Mouse (Mus musculus): ENCODE data around the gene Cerk. TPM values are rescaled to one million over a fixed set of nuclear protein-coding genes. Genes with fewer than 3 reads are reported as not detected.
"Not testable (repeated sequence)": the region's sequence is repeated elsewhere in the genome, so short reads cannot be mapped to it uniquely, and the experiment has no call there.

The Cerk gene
- polyA plus RNA-seq, 1 experiment: 26.1 TPM

DNA sequence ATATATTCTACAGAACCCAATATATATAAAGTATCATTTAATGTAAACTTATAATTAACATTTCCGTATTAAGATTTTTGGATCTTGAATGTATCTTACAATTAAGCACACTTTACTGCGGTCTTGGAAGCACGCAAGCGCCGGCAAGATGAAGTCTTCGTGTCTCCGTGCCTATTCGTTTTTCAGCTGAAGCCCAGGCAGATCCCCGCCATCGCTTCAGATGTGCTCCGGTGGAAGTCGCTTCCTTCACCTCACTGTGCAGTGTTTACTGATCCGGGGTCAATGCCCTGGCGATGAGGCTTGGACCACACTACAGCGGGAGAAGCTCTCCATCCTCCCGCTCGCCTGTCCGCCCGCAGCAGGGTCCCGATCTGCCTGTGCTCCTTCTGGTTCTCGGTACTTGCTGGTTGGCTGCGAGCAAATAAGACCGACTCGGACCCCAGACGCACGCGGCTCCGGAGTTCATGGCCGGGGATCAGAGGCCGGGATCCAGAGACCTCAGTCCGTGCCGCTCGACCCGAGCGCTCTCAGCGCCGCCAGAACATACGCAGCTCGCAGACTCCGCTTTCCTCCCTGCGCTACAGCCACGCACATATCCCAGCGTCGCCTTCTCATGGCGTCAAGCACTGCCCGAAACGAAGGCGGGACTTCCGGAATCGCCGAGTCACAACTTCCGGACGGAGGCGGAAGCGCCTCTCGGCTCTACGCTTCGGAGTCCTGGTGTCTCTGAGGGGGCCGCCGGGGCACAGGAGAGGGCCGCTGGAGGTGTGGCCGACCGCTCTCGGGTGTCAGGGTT lies 28.0 kb upstream of the Cerk start, which contains the start of gene Tbc1d22a:
Gene Tbc1d22a, plus strand, starts transcription at position 707 of the 796 bp plus-strand sequence.
- WGBS: under 1% methylated on average over 64 of the region's 64 CpGs
- DNase-seq (ENCODE audit: low read depth, low spot score): peak; percentile 93

DNA sequence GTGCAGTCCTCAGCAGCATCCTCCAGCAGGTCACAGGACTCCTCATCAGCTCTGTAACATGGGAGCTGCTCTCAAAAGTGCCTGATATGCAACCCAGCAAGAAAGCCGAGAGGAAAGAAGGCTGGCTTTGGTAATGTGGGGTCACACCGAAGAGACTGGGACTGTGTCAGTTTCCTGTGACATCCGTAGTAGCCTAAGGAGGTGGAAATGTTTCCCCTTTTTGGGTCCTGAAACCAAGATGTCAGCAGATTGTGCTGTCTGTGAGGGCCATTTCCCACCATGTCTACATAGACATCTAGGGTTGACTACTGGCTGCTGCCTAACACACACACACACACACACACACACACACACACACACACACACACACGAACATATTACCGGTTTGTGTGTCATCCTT lies 26.3 kb upstream of the Cerk start:
- 89% methylated on average over 5 of the region's 5 CpGs for WGBS
- DNase-seq (ENCODE audit: low read depth, low spot score): not testable (repeated sequence)

DNA sequence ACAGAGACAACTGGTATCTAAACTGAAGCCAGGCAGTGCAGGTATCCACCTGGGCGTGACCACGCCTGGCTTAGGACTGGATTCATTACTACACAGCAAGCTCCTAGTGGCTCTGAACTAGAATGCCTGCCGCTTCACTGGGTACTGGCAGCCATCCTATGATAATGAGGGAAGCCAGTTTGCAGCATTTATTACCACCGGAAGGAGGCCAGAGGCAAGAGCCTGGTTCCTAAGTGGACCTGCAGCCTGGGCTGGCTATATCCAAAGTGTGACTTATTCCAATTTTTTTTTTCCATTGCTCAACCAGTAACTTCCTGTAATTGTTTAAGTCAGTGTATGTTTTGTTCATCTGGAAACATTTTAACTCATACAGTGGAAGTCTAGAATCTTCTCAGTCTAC lies 20.4 kb upstream of the Cerk start:
- 26% methylated on average over 4 of the region's 4 CpGs for whole genome bisulfite sequencing
- DNase-seq (ENCODE audit: low read depth, low spot score): no peak

DNA sequence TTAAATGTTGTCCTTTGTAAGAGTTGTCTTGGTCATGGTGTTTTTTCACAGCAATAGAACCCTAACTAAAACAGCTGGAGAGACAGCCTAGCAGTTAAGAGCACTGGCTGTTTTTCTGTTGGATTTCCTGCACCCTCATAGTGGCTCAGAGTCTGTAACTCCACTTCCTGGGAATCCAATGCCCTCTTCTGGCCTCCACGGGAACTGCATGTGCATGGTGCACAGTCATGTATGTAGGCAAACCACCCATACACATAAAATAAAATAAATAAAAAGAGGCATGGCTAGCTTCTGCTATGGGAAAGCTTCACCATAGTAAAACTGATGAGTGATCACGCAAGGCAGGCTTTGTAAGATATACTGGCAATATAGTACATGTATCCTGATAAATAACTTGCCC lies 19.4 kb upstream of the Cerk start:
- 66% methylated on average over 2 of the region's 2 CpGs for WGBS
- no peak for DNase-seq (ENCODE audit: low read depth, low spot score)

DNA sequence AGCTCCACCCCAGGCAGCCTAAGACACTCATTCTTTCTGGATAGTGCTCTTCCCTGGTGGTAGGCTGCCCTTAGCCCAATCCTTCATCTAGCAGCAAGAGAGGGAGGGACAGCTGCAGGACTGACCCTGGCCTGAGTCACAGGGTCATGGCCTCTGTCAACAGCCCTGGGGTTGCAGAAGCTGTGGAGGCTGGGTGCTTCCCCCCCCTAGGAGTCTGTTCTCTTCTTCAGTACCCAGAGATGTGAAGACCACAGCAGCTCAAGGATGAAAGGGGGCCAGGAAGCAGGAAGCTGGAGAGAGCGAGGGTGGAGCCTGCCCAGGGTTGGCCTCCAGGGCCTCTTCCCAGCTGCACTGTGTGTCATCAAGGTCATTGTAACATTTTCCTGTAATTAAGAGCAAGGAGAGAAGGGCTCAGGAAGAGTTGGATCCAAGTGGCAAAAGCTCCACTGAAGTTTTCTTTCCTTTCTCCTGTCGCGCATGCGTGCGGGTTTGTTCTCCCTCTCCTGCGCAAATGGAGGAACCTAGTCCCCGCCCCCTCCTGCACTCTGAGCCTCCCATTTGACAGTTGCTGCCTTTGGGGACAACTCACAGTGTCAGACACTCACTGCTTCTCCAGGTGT lies 18.1 kb upstream of the Cerk start:
- WGBS: 62% methylated on average over 7 of the region's 7 CpGs
- DNase-seq (ENCODE audit: low read depth, low spot score): no peak

DNA sequence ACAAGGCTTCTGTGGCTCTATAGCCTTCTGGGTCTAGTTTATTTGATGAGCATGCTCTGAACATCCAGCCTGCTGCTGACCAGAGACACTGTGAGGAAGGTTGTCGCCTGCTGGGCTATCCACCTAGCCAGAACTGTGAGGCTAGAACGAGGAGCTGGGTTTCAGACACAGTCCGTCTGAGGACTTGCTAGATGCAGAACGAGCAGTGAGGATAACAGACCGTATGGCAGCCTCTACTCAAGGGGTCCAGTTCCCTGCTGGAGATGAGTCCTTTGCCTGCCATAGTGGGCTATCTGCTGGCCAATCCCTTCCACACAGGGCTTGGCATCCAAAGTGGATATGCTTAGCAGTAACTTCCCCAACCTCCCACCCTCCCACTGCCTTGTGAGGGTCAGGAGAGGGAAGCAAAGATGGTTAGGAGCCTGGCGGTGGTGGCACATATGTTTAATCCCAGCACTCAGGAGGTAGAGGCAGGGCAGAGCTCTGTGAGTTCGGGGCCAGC lies 17.4 kb upstream of the Cerk start:
- DNase-seq (ENCODE audit: low read depth, low spot score): no peak
- WGBS: 86% methylated on average over 7 of the region's 7 CpGs

DNA sequence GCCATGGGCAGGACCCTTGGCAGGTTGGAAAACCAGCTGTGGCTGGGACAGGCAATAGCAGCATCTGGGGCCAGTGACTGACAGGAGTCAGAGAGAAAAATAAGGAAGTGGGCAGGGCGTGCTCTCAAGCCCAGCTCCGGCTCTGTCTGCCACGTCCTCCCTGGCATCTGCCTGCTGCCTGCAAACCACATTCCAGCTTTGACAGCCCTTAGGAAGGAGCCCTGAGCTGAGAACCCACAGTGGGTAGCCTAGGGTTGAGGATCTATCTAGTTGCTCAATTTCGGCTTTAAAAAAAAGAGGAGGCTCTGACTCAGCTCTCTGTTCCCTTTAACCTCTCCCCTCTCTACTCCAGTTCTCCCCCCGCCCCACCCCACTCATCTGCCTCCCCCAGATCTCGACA lies 16.7 kb upstream of the Cerk start:
- DNase-seq (ENCODE audit: low read depth, low spot score): no peak
- 15% methylated on average over 6 of the region's 6 CpGs for WGBS

DNA sequence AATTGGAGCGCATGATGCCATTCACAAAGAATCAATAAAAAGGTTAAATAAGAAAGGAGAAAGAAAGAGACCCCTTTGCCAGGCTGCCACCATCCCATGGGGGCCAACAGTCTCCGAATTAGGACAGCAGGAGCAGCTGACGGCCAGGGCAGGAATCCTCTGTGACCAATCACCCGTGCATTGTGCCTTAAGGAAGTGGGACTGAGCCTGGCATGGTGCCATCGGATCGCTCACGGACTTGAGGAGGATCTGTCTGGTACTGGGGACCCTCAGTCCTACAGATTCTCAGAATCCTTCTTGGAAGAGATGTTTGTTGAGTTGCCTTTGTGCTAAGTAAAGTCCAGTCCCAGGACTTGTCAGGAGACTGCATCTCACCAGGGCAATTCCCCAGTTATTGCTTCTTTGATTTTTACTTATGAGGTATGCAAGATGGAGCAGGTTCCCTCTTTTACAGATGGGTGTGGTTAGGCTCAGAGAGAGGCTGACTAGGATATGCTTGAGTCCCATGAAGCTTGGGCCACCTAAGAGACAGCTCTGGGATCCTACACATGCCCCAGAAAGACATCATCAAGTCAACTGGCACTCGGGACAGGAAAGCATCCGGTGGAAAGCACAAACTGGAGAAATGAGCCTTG lies 15.9 kb upstream of the Cerk start:
- 45% methylated on average over 9 of the region's 9 CpGs for WGBS
- no peak for DNase-seq (ENCODE audit: low read depth, low spot score)

DNA sequence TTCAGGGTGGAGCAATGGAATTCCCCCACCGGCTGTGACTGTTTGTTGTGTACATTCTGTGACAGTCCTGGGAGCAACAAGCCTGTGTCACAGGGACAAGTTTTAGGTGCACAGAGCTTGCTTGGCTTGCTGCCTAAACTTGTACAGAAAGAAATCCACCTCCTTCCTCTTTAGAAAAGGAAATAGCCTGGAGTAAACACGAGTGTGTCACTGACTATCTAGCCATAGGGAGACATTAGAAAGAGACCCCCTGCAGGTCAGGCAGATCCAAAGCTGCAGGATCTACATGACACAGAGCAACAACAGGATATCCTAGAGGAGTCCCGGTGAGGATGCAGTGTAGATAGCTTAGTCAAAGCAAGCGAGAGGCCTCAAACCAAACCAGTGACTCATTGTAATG lies 15.2 kb upstream of the Cerk start:
- DNase-seq (ENCODE audit: low read depth, low spot score): no peak
- WGBS: 37% methylated on average over 4 of the region's 4 CpGs

DNA sequence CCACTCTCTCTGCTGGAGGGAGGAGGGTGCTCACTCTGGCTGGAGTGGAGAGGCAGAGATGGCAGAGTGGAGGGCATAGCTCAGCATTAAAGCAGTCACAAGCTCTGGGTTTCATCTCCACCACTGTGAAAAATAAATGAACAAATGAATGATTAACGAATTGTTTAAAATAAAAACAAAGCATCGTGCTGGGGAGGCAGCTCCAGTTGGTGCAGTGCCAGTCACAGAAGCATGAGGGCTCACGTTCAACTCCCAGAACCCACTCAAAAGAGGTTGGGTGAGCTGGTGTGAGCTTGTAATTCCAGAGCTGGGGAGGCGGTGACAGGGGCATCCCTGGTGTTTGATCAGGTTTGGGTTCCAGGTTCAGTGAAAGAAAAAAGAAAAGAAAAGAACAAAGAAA lies 14.2 kb upstream of the Cerk start:
- DNase-seq (ENCODE audit: low read depth, low spot score): no peak
- 33% methylated on average over 4 of the region's 4 CpGs for WGBS

DNA sequence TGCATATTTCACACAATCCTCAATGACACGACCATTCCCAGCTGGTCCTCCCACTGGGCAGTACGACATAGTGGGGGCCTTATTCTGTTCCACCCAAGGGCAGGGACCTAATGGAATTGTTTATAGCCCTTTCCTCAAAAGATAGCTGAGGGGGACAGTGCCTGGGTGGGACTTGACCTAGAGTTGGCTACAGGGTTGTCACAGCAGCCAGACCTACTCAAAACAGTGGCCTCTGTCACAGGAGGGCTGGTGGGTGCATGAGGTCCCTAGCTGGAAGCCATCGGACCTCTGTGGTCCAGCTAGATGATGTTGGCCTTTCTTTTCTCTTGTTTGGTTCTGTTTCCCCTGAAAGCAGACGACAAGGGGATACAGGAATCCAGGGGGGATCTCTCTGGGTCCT lies 13.5 kb upstream of the Cerk start:
- DNase-seq (ENCODE audit: low read depth, low spot score): no peak
- WGBS: 74% methylated on average over 4 of the region's 4 CpGs

DNA sequence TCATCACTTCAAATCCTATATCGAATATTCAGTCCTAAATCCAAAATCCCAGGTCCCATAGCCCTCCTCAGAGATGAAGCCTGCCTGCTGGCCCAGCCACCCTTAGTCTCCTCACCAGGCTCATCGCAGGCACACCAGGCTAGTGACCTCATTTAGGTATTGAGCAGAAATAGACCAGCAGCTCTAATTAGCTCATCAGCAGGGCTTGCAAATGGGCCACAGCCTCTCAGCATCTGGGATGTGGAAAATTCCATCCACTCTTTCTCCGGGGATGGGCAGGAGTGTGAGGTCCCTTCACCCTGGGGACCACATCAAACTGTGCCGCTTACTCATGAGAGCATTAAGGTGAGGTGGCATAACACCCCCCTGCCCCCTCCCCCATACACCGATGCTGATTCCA lies 13.1 kb upstream of the Cerk start:
- DNase-seq (ENCODE audit: low read depth, low spot score): no peak
- WGBS: 87% methylated on average over 5 of the region's 5 CpGs

DNA sequence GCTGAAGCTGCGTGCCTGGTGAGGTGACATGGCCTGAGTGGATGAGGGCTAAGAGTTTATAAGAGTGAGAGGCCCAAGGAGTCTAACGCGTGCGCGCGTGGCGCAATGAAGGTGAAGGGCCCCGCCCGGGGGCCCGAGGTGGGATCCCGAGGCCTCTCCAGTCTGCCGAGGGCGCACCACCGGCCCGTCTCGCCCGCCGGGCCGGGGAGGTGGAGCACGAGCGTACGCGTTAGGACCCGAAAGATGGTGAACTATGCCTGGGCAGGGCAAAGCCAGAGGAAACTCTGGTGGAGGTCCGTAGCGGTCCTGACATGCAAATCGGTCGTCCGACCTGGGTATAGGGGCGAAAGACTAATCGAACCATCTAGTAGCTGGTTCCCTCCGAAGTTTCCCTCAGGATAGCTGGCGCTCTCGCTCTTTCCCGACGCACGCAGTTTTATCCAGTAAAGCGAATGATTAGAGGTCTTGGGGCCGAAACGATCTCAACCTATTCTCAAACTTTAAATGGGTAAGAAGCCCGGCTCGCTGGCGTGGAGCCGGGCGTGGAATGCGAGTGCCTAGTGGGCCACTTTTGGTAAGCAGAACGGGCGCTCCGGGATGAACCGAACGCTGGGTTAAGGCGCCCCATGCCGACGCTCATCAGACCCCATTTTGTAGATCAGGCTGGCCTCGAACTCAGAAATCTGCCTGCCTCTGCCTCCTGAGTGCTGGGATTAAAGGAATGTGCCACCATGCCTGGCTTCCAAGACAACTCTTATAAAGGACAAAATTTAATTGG lies 8.9 kb upstream of the Cerk start:
- not testable (repeated sequence) for DNase-seq (ENCODE audit: low read depth, low spot score)
- 80% methylated on average over 55 of the region's 55 CpGs for WGBS

DNA sequence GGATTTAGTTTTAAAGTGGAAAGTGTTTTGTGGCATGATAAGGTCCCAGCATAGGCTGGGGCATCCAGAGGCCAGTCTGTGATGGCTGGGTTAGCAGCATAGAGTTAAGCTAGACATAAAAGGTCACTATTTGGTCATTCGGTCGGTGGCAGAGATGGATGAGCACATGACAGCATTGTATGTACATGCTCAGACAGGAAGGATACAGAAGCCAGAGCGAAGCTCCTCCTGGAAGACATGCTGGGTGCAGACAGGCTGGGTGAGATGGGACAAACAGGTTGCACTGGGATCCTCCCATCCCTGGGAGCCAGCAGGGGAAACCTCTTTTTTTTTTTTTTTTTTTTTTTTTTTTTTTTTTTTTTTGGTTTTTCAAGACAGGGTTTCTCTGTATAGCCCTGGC lies 6.0 kb upstream of the Cerk start:
- no peak for DNase-seq (ENCODE audit: low read depth, low spot score)
- 71% methylated on average over 3 of the region's 3 CpGs for WGBS

DNA sequence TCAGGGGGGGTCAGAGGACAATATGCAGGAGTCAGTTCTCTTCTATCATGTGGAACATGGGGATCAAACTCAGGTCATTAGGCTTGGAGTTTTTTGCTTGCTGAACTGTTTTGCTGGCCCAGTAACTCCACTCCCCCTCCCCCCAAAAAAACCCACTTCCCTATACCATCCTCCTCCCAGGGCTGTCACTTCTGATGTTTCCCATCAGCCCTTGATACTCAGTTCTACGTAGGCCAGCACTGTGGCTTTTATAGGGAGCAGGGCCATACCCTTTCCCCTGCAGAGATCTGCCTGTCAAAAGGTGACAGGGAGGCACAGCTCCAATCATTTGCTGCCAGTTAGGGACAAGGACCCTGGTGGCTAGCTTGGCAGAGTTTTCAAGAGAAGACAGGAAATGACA lies 5.6 kb upstream of the Cerk start:
- WGBS: 78% methylated on average over 1 of the region's 1 CpGs
- no peak for DNase-seq (ENCODE audit: low read depth, low spot score)

DNA sequence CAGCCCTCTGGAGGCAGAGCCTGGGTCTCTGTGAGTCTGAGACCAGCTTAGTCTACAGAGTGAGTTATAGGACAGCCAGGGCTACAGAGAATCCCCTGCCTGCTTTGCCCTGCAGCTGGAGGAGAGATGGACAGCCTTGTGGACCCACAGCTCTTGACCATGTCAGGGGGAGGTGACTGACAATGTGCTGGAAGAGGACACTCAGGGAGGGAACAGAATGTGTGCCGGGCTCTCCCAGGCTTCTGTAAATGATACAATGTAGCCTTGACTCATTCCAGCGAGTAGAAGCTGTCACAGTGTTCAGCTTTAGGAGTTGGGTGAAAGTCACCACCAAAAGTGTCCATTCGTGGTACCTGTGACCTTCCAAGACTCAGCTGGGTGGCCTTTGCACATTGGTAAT lies 4.4 kb upstream of the Cerk start:
- DNase-seq (ENCODE audit: low read depth, low spot score): no peak
- 81% methylated on average over 3 of the region's 3 CpGs for WGBS

DNA sequence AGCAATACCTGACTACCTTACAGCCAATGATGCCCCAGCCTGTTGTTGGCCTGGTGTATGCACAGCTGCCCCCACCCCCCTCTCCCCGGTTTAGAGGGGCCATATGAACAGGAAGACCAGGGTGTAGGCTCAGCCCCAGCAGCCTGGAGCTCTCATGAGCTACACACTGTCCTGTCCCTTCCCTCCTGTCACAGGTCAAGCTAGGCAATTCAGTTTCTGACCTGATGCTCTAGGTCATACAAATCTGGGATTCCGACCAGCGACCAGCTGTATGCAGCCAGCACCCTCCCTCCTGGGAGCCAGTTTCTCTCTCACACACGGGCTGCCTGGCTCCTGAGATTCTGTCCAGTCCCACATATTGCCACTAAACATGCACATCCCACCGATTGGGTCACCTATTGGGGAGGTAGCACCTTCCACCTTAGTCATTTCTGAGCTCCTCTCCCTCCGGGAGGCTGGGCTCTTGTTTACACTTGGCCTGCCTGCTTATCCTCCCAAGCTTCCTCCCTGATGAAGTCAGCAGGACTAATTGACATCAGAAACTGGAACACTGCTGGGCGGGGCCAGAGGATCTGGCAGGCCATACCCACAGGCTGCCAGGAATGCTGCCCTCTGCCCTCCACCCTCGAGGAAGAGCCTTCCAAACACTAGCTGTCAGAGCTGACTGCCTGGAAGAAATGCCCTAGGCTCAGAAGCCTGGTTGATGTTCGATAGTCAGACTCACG lies 3.0 kb upstream of the Cerk start:
- WGBS: 14% methylated on average over 10 of the region's 10 CpGs
- peak; percentile 94 for DNase-seq (ENCODE audit: low read depth, low spot score)

DNA sequence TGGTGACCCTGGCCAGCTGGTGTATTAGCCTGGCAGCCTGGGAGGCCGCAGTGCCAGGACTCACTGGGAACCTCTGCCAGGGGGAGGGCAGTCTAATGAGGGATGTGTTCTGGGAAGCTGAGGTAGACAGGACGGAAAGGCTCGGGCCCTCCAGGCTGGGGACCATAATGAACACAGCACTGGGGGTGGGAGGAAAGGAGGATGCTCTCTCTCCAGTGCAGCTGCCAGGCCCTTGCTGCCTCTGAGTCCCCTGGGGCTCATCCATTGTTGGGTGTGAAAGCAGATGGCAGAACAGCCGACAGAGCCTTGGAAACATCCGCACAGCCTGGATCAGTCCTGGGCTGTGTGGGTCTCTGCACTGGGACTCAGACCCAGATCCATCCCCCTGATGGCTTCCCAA lies 2.2 kb upstream of the Cerk start:
- 88% methylated on average over 5 of the region's 5 CpGs for WGBS
- DNase-seq (ENCODE audit: low read depth, low spot score): no peak

DNA sequence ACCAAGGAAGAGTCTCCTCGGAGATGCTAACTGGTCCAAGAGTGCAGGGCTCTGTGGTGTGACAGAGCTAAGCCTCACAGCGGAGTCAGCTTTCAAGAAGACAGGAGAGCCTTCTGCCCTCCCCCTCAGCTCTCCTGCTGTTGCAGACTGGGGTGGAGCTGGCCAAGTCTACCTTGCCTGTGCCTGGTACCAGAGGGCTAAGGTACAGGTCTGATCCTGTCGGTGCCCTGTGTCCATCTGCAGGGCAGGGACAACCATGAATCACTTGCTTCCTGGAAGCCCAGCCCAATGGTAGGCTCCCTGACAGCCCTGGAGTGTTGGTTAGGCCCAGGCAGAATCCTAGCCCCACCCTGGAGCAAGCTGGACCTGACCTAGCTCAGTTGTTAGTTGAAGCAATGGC lies 745 bp upstream of the Cerk start:
- 40% methylated on average over 3 of the region's 3 CpGs for WGBS
- no peak for DNase-seq (ENCODE audit: low read depth, low spot score)

Measured in large intestine, adult 2 months (tissue).